Mouse (Mus musculus): ENCODE measurements around the gene B230217C12Rik. TPM values are rescaled to one million over a fixed set of nuclear protein-coding genes. Genes with fewer than 3 reads are reported as not detected.
"Not testable (repeated sequence)": the region's sequence is repeated elsewhere in the genome, so short reads cannot be mapped to it uniquely, and the experiment has no call there.

The B230217C12Rik gene
- polyA plus RNA-seq, 2 experiments = 5.3 to 13.3 TPM

DNA sequence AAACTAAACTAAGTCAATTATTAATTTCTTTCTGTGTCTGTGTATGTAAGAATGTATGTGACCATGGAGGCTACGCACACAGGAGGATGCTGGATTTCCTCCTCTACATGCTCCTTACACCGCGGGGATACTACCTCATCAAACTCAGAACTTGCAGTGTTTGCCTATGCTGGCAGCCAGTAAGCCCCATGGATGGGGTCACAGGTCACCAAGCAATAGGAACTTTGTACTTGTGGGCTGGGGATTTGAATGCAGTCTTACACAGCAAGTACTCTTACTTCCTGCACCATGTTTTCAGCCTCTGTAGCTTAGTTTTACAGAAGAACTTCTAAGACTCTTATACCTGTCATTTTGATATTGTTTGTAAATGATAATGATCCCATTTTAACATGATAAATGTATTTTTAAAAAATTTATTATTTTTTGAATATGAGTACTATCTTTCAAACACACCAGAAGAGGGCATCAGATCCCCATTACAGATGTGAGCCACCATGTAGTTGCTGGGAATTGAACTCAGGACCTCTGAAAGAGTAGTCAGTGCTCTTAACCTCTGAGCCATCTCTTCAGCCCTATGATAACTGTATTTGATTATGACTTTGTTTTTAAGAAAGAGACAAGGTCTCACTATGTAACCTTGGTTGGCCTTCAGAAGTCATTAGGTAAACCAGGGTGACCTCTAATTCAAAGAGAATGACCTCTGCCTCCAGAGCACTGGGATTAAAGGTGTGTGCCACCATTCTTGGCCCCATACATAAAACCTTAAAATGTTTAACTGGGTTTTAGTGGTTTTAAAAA is 25.7 kb downstream of the B230217C12Rik start:
- no peaks in the 10 kb centered on the region for H3K4me1 ChIP-seq (ENCODE audit: control insufficient read depth, insufficient read depth, low read length)
- no peak overlapping the region for H3K9ac ChIP-seq (ENCODE audit: low read depth, low read length, severe bottlenecking)
- H3K4me3 ChIP-seq (replicated peaks; ENCODE audit: low read length) = no peak overlapping the region
- DNase-seq (ENCODE audit: low spot score) = no peak
- no peak for ATAC-seq (ENCODE audit: low FRiP score, low read depth)
- H3K36me3 ChIP-seq (ENCODE audit: control insufficient read depth, insufficient read depth, low read length) = no peaks in the 10 kb centered on the region
- no peaks in the 10 kb centered on the region for H3K27me3 ChIP-seq (ENCODE audit: control insufficient read depth, insufficient read depth, low read length)
- no peaks in the 10 kb centered on the region for H3K9me3 ChIP-seq (ENCODE audit: control insufficient read depth, low read length)
- no peak for TF ChIP-seq POLR2A (IDR thresholded peaks at IDR 0.05; ENCODE audit: borderline replicate concordance, extremely low read depth, insufficient read depth, insufficient read length)
- H3K4me2 ChIP-seq (replicated peaks; ENCODE audit: low read depth, low read length, severe bottlenecking) = no peak overlapping the region
- no peak overlapping the region for H3K27ac ChIP-seq (replicated peaks; ENCODE audit: low read depth, low read length)
- 90% methylated on average over 3 of the region's 3 CpGs for WGBS

DNA sequence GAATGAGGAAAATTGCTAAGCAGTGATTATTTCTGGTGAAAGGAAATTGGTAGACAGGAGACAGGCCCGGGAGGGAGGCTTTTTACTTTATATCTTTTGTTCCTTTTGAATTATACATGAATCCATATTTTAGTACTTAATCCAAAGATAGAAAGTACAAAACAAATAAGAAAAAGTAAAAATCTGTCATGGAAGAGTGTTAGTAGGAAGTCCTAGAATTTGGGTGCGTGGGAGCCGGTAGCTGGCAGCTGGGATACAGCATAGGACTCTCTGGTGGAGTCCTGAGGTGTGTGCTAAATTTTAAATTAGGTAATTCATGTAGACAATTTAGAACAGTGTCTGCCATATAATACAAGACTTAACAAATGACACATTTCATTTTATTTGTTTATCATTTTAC is 27.0 kb downstream of the B230217C12Rik start:
- H3K9ac ChIP-seq (ENCODE audit: low read depth, low read length, severe bottlenecking) = no peak overlapping the region
- TF ChIP-seq POLR2A (IDR thresholded peaks at IDR 0.05; ENCODE audit: borderline replicate concordance, extremely low read depth, insufficient read depth, insufficient read length) = no peak
- no peaks in the 10 kb centered on the region for H3K4me1 ChIP-seq (ENCODE audit: control insufficient read depth, insufficient read depth, low read length)
- no peak overlapping the region for H3K4me3 ChIP-seq (replicated peaks; ENCODE audit: low read length)
- H3K27ac ChIP-seq (replicated peaks; ENCODE audit: low read depth, low read length) = no peak overlapping the region
- H3K36me3 ChIP-seq (ENCODE audit: control insufficient read depth, insufficient read depth, low read length) = no peaks in the 10 kb centered on the region
- H3K9me3 ChIP-seq (ENCODE audit: control insufficient read depth, low read length) = no peaks in the 10 kb centered on the region
- DNase-seq (ENCODE audit: low spot score) = no peak
- 92% methylated on average over 3 of the region's 3 CpGs for WGBS
- ATAC-seq (ENCODE audit: low FRiP score, low read depth) = no peak
- no peaks in the 10 kb centered on the region for H3K27me3 ChIP-seq (ENCODE audit: control insufficient read depth, insufficient read depth, low read length)
- no peak overlapping the region for H3K4me2 ChIP-seq (replicated peaks; ENCODE audit: low read depth, low read length, severe bottlenecking)

DNA sequence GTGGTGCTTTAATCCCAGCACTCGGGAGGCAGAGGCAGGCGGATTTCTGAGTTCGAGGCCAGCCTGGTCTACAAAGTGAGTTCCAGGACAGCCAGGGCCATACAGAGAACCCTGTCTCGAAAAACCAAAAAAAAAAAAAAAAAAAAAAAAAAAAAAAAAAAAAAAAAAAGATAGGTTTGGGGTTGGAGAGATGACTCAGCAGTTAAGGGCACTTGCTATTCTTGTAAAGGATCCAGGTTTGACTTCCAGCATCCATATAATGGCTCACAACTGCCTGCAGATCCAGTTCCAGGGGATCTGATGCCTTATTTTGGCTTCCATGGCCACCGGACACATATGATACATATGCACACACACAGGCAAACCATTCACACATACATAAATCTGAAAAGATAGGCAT is 31.8 kb downstream of the B230217C12Rik start:
- H3K9ac ChIP-seq (ENCODE audit: low read depth, low read length, severe bottlenecking); H3K27ac ChIP-seq (replicated peaks; ENCODE audit: low read depth, low read length); H3K4me3 ChIP-seq (replicated peaks; ENCODE audit: low read length); ATAC-seq (ENCODE audit: low FRiP score, low read depth); H3K4me2 ChIP-seq (replicated peaks; ENCODE audit: low read depth, low read length, severe bottlenecking); H3K4me1 ChIP-seq (ENCODE audit: control insufficient read depth, insufficient read depth, low read length); H3K9me3 ChIP-seq (ENCODE audit: control insufficient read depth, low read length); H3K36me3 ChIP-seq (ENCODE audit: control insufficient read depth, insufficient read depth, low read length); H3K27me3 ChIP-seq (ENCODE audit: control insufficient read depth, insufficient read depth, low read length); DNase-seq (ENCODE audit: low spot score): not testable (repeated sequence)
- WGBS = 95% methylated on average over 5 of the region's 5 CpGs

DNA sequence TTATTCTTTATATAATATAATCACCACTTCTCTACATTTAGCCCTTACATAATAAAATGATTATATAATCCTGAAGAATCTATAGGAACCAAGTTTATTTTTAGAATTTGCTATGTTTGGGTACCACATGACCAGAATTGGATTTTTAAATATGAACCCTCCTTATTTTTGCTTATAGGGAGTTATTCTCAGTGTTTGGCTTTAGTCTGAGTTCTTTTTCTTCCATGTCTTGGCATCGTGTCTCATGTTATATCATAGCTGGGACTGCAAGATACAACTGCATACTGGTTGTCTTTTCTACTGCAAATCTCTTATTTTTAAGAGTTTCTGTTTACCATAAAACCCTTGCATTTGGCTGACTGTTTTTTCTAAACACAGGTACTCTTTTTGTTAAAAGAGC is 33.8 kb downstream of the B230217C12Rik start:
- 78% methylated on average over 1 of the region's 1 CpGs for WGBS

DNA sequence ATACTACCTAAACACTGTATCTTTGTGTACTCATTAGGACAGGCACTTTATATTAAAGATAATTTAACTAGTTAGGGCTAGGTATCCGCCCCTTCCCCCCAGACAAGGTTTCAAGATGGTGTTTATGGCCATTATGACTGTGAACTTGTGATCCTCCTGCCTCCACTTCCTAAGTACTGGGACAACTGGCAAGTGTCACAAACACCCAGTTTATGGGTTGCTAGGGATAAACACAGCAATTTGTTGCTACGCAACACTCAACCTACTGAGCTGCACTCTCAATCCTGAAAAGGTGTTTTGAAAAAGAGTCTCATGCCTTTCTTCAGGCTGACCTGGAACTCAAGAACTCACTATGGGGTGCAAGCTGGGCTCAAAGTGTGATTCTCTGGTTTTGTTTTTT is 36.8 kb downstream of the B230217C12Rik start:
- DNase-seq (ENCODE audit: low spot score) (no peak), ATAC-seq (ENCODE audit: low FRiP score, low read depth) (no peak)
- Histone ChIP-seq H3K4me3 (replicated peaks; ENCODE audit: low read length) (no peak overlapping the region), H3K27me3 (ENCODE audit: control insufficient read depth, insufficient read depth, low read length) (no peaks in the 10 kb centered on the region), H3K4me1 (ENCODE audit: control insufficient read depth, insufficient read depth, low read length) (no peaks in the 10 kb centered on the region), H3K4me2 (replicated peaks; ENCODE audit: low read depth, low read length, severe bottlenecking) (no peak overlapping the region), H3K9me3 (ENCODE audit: control insufficient read depth, low read length) (no peaks in the 10 kb centered on the region), H3K36me3 (ENCODE audit: control insufficient read depth, insufficient read depth, low read length) (no peaks in the 10 kb centered on the region), H3K27ac (replicated peaks; ENCODE audit: low read depth, low read length) (no peak overlapping the region), H3K9ac (ENCODE audit: low read depth, low read length, severe bottlenecking) (no peak overlapping the region)
- no peak for TF ChIP-seq POLR2A (IDR thresholded peaks at IDR 0.05; ENCODE audit: borderline replicate concordance, extremely low read depth, insufficient read depth, insufficient read length)
- 25% methylated on average over 2 of the region's 2 CpGs for WGBS

More for the DNA sequence above, 33.8 kb downstream of the B230217C12Rik start:
- Histone ChIP-seq H3K27ac (replicated peaks; ENCODE audit: low read depth, low read length) (no peak overlapping the region), H3K27me3 (ENCODE audit: control insufficient read depth, insufficient read depth, low read length) (no peaks in the 10 kb centered on the region), H3K9me3 (ENCODE audit: control insufficient read depth, low read length) (no peaks in the 10 kb centered on the region), H3K4me2 (replicated peaks; ENCODE audit: low read depth, low read length, severe bottlenecking) (no peak overlapping the region), H3K36me3 (ENCODE audit: control insufficient read depth, insufficient read depth, low read length) (no peaks in the 10 kb centered on the region), H3K4me3 (replicated peaks; ENCODE audit: low read length) (no peak overlapping the region), H3K4me1 (ENCODE audit: control insufficient read depth, insufficient read depth, low read length) (no peaks in the 10 kb centered on the region), H3K9ac (ENCODE audit: low read depth, low read length, severe bottlenecking) (no peak overlapping the region)
- no peak for ATAC-seq (ENCODE audit: low FRiP score, low read depth)
- no peak for TF ChIP-seq POLR2A (IDR thresholded peaks at IDR 0.05; ENCODE audit: borderline replicate concordance, extremely low read depth, insufficient read depth, insufficient read length)
- no peak for DNase-seq (ENCODE audit: low spot score)

Data from limb, embryonic 14.5 days (tissue).